Mouse (Mus musculus) mature B cell (primary cell): ENCODE data around the gene Spns3.

ENCODE experiments used
- in situ Hi-C: fragments of 300-500 bp; cut with MboI; formaldehyde crosslinking; loops from 2 replicates; pipeline ENCODE4 v1.14.3; 2019

Gene Spns3

GRCm38 (mm10) chr11:72485960-72486359, 64.3 kb downstream of the Spns3 start:
- in situ Hi-C loops: no loop called here

DNA sequence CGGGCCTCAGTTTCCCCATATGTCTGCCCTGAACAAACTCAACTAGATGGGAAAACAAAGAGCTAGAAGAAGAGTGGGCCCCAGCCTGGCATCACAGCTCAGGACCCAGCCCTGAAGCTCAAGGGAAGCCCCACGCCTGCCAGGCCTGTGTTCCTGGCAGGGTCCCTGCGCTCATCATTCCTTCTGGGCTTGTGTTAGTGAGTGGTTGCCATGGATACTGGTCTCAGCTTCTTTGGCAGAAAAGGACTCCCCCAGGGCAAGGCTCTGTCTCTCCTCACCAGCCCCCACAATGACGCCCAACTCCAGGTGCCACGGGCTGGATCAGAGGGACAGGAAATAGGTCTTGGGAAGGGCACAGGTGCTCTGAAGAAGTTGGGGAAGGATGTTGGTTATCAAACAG, 65.1 kb downstream of the Spns3 start:
- in situ Hi-C loops: no loop called here

- in situ Hi-C loops: no loop called here
Observed at GRCm38 (mm10) chr11:72484549-72484948, 65.8 kb downstream of the Spns3 start.

- in situ Hi-C loops: no loop called here
Observed at GRCm38 (mm10) chr11:72481952-72482351, 68.4 kb downstream of the Spns3 start.

DNA sequence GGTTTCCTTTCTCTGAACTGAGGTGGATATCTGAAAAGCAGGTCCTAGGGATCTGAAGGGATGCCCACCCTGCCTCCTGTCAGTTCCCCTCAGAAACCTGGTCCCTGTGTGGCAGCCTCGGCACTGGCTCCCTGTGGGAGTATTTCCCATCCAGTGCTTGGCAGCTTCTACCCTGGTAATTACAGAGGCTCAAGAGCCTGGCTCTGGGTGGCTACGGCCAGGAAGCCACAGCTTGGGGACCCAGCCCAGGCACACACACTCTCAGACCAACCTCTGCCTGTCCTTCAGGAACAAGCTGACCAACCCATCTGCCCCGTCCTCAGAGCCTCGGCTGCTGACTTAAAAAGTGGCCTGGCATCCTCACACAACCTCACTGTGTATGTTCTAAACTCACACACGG, 69.0 kb downstream of the Spns3 start:
- in situ Hi-C loops: no loop called here

DNA sequence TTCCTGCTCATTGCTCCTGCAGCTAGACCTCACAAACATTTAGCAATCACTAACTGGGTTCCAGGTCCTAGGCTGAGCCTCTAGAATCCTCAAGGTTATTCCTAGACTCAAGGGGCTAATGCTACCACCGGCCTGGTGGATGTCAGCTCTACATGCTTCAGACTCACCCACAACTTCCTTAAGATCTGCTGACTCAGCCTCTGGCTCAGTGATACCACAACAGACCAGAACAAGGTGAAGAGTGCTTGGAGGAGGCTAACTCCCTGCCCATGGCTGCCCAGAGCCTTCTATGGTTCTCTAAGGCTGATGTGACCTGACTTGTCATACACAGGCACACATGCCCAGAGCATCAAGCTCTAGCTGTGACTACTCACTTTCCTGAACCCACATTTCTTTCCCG, 70.8 kb downstream of the Spns3 start:
- in situ Hi-C loops: no loop called here

DNA sequence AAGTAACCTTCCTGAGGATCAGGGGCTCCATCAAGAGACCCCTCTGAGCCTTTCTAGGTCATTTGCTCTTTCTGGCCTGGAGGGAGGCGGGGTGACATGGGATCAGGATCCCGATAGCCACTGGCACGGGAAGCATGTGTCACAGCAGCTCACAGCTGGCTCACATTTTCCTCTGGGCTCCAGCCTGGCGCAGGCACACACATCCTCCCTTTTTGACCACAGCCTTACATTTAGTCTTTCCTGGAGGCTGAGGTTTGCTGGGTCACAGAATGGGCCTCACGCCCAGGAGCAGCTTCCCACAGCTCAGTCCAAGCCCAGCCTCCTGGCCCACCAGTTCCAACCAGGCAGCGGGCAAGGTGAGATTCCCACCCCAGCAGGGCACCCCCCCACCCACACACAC, 72.1 kb downstream of the Spns3 start:
- in situ Hi-C loops: no loop called here

- in situ Hi-C loops: no loop called here
Observed at GRCm38 (mm10) chr11:72477653-72478052, 72.7 kb downstream of the Spns3 start.

GRCm38 (mm10) chr11:72477182-72477581, 73.1 kb downstream of the Spns3 start:
- in situ Hi-C loops: no loop called here

- in situ Hi-C loops: no loop called here
Observed at GRCm38 (mm10) chr11:72476074-72476625, 74.2 kb downstream of the Spns3 start.

DNA sequence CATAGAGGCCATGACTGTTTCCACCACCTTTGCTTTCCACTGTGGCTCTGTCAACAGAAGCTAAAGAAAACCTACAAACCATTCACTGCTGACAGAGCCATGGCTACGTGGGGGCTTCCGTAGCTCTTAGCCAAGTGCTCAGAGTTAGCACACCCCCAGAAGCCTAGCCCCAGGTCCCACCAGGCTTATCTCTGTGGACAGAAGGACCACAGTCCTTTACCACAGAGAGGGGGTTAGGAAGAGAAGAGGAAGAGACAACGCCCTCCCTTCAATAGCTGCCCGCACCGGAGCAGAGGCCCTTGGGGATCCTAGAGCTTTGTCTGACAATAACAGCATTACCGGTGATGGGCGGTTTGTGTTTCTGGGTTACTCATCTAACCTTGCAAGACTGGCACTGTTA, 74.9 kb downstream of the Spns3 start:
- in situ Hi-C loops: no loop called here

GRCm38 (mm10) chr11:72474926-72475325, 75.4 kb downstream of the Spns3 start:
- in situ Hi-C loops: no loop called here

DNA sequence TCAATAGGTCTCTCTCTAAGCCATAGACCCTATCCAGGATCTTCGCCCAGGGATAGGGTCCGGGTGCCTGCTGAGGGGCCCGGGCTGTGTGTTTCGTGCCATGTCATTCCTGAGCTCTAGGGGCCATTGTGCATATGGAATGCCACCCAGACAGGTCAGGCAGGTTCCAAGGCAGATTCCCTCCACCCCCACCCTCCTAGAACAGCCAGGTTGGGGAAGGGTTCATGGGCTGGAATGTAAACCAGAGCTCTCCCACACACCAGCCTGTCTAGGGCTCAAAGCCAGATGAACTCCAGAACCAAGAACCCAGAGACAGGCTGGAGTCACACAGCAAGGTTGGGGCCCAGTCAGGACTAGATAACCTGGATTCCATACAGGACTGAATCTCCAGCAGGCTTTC, 76.8 kb downstream of the Spns3 start:
- in situ Hi-C loops: no loop called here

DNA sequence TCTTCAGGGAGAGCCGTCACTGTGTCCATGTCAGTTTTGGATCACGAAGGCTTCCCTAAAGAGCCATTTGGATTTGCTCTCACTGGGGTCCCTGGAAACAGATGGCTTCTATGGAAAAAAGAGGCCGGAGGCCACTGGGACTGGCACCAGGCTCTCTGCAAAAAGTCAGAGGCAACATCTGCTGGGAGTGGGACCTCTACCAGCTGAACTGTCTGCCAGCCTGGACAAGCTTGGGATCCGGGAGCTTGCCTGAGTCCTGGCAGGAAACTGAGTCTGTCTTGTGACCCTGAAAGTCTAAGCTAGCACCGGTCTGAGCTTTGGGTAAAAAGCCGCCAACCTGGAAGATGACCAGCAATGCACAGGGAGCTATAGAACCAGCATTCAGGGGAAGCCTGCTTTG, 78.9 kb downstream of the Spns3 start:
- in situ Hi-C loops: no loop called here

GRCm38 (mm10) chr11:72470004-72470403, 80.3 kb downstream of the Spns3 start:
- in situ Hi-C loops: no loop called here

DNA sequence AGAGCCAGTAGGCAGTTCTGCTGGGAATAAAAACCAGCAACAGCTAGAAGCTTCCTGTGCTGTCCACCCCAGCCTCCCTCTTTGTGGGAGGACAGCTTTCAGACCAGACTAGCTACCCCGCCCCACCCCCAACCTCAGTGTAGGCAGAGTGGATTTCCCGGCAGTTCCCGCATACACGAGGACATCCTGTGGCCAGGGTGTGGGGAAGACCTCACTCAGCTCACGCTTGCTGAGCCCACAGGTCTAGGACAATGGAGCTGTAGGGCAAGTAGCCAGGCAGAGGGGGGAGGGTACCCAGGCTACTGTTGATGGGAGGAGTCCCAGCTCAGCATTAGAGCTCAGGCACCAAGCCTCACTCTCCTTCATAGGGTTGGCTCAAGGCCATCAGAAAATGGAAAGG, 81.1 kb downstream of the Spns3 start:
- in situ Hi-C loops: no loop called here

DNA sequence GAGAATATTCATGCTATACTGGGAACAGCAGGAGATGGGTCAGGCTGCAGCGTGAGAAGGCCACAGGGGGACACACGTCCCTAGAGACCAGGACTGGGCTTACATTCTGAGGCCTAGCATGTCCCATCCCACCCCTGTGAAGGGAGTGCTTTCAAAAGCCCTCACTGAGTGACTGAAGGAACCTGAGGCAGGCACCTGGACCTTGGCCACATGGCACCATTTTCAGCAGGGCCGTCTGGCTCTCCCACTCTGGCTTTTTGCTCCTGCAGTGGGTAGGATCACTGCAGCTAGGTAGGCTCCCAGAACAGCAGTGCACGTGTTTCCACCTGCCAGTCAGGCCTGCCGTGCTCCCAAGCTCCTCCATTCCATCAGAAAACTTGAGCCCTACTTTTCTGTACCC, 81.8 kb downstream of the Spns3 start:
- in situ Hi-C loops: no loop called here

DNA sequence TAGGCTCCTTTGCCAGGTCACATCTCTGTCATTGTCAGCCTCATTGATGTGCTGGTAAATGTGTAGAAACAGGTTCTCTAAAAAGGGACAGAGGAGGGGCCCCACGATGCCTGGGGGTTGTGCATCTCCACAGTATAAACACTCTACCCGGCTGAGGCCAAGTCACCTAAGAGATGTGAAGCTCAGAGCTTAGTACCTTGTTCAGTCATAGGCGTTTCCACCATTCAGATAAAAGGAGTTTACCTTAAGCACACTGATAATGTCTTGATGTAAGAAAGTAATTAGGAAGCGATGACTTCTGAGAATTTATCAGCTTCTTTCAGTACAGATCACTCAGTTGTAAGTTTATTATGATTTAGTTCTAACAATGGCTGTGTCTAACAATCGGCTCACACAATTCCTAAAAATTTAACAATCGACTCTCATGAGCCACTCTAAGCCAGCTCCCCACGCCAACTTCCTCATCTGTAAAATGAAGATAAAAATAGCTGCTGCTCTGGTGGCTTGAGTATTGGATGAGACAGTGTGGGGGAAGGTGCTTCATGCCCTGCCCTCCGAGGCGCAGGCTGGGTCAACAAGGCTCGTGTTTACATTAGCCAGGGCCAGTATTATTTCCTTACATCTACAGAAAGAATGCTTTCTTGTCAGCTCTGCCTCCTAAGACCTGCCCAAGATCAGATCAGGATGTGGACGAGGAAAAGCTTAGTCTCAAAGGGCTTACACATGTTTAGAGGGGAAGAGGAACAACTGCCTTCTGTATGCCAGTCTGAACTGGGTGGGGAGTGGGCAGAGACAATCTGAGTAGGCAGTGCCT, 83.4 kb downstream of the Spns3 start:
- in situ Hi-C loops: no loop called here

- in situ Hi-C loops: no loop called here
Observed at GRCm38 (mm10) chr11:72465978-72466693, 84.2 kb downstream of the Spns3 start.

- in situ Hi-C loops: no loop called here
Observed at GRCm38 (mm10) chr11:72464821-72465220, 85.5 kb downstream of the Spns3 start.

DNA sequence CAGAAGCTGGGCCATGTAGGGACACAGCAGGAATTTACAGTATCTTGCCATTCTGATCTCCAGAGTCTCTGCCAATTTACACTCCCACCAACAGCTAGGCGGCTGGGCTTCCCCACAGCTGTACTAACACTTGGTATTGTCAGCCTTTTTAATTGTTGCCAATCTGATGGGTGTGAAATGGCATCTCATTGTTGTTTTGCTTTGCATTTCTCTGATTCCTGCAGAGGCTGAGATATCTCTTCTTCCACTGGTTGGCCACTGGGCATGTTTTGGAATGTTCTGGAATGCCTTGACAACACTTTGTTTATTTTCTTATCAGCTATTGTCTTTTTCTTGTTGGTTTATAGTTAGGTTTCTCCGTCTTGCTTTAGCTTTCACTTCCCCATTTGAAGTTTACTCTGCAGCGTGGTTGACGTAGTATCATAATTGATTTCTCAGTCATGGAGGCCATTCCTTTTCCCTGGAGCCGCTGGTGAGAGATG, 88.8 kb downstream of the Spns3 start:
- in situ Hi-C loops: no loop called here

DNA sequence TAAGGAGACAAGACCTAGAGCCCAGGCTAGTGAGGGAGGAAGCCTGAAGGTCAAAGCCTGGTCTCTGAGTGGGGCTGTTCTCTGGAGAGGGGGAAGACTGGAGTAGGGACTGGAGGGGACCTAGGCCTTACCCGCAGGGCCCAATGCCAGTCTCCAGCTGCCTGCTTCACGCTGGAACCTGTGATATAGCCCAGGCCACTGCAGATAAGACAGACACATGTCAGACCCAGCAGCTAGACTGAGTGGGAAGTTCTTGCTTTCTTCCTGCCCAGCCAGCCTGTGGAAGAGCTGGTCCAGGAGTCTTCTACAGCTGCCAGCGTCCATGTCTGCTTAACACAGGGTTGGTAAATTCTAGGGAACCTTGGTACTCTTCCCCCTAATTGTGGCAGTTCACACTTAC, 91.8 kb downstream of the Spns3 start:
- in situ Hi-C loops: no loop called here

DNA sequence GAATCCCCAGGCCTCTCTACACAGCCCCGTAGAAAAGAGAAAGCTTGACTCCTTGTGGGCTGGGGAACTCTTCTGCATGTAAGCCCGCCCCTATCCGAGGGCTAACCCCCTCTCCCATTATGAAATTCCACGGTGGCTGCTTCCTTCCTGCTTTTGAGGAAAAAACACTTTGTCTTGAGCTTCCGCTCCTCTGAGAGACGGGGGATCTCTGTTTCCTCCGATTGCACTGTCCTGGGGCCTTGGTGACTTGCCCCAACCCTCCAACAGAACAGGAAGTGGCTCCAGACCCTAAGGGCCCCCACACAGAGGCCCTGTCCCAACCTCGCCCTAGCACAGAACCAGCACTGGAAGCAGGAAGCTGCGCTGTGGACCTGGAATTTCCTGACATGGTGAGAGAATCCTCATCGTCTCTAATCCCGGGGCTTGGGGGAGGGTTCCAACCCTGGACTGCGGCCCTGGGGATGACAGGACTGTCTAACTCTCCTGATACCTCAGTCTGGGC, 92.3 kb downstream of the Spns3 start:
- in situ Hi-C loops: no loop called here
